Mouse (Mus musculus) embryonic fibroblast, embryonic 13.5 days (primary cell): ENCODE results near the gene Timmdc1.

Experiments used
- CTCF ChIP-seq: IDR thresholded peaks from 2 replicates; pipeline ENCODE4 v1.5.1; 2011; ENCODE audit warnings: mild to moderate bottlenecking, control low read depth, low read length, moderate library complexity, borderline replicate concordance; ENCODE audit not compliant: insufficient read depth
- POLR2A ChIP-seq: IDR thresholded peaks from 2 replicates; pipeline ENCODE4 v1.6.1; 2011; ENCODE audit warnings: low read depth, mild to moderate bottlenecking, control low read depth, low read length, moderate library complexity

DNA sequence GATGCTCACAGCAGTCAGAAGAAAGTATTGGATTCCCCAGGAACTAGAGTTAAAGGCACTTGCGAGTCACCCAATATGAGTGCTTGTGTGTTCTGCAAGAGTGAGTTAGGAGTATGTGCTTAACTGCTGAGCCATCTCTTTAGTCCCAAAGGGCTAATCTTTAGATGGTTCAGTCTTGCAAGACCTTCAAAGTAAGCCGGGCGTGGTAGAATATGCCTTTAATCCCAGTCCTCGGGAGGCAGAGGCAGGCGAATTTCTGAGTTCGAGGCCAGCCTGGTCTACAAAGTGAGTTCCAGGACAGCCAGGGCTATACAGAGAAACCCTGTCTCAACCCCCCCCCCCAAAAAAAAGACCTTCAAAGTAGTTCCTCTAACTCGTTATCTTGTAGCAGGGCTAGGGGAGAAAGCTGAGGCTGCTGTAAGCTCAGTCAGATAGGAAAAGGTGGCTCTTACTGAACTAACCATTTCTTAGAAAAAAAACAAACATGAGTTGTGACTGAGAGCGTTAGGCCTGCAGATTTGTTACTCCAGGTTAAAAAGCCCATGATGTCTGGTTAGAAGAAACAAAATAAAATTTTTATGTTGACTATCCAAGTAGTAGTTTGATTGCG is 47.7 kb downstream of the Timmdc1 start:
- TF ChIP-seq POLR2A: no peak
- no peak for TF ChIP-seq CTCF
